Mouse (Mus musculus) liver, embryonic 14.5 days (tissue): ENCODE results near the gene Aldh2. TPM values are rescaled to one million over a fixed set of nuclear protein-coding genes. Genes with fewer than 3 reads are reported as not detected.

ENCODE experiments used
- ATAC-seq: fragments of 200-750 bp; cut with Nextera tagmentation; 2 replicates; pipeline ENCODE4 v1.8.0; 2017; ENCODE audit warnings: moderate number of reproducible peaks, mild to moderate bottlenecking, moderate library complexity; ENCODE audit not compliant: insufficient read depth
- DNase-seq, 3 experiments: peaks; one replicate each; pipeline ENCODE4 v3.0.0-alpha.2; 2012 to 2013; ENCODE audit warnings: low read depth in 3 of 3, low spot score in 3 of 3
- H3K27ac ChIP-seq: fragments of 300-500 bp; sonication (generic); 2 replicates; pipeline ENCODE4 v1.5.1; 2014; ENCODE audit warnings: moderate library complexity, mild to moderate bottlenecking, control low read depth, inconsistent platforms
- H3K27me3 ChIP-seq: fragments of 300-500 bp; sonication (generic); 2 replicates; pipeline ENCODE4 v1.6.1; 2014; ENCODE audit warnings: mild to moderate bottlenecking, low read length, moderate library complexity; ENCODE audit not compliant: control insufficient read depth, insufficient read depth
- H3K36me3 ChIP-seq: fragments of 300-500 bp; sonication (generic); replicated peaks from 2 replicates; pipeline ENCODE4 v1.6.1; 2014; ENCODE audit warnings: low read depth; ENCODE audit not compliant: control insufficient read depth, insufficient read depth
- H3K4me1 ChIP-seq, 2 experiments: fragments of 200-500 bp in 1 of 2; fragments of 300-500 bp in 1 of 2; sonication (generic) in 1 of 2; replicated peaks; 2 replicates each; pipeline ENCODE4 v1.6.1; 2012 to 2014; ENCODE audit warnings: antibody characterized with exemption in 1 of 2, inconsistent platforms in 1 of 2, low read length in 1 of 2; ENCODE audit not compliant: control insufficient read depth in 2 of 2, insufficient read depth in 2 of 2
- H3K4me2 ChIP-seq: fragments of 300-500 bp; sonication (generic); 2 replicates; pipeline ENCODE4 v1.6.1; 2014; ENCODE audit warnings: low read depth, mild to moderate bottlenecking, control low read depth, moderate library complexity
- H3K4me3 ChIP-seq, 2 experiments: fragments of 200-500 bp in 1 of 2; fragments of 300-500 bp in 1 of 2; sonication (generic) in 1 of 2; 2 replicates each; pipeline ENCODE4 v1.5.1; 2012 to 2014; ENCODE audit warnings: low read depth in 2 of 2, low read length in 2 of 2, mild to moderate bottlenecking in 2 of 2, control low read depth in 1 of 2, inconsistent platforms in 1 of 2, moderate library complexity in 1 of 2; ENCODE audit not compliant: insufficient read depth in 1 of 2
- H3K9ac ChIP-seq: fragments of 300-500 bp; sonication (generic); replicated peaks from 2 replicates; pipeline ENCODE4 v1.6.1; 2014; ENCODE audit warnings: mild to moderate bottlenecking, control low read depth, moderate library complexity
- H3K9me3 ChIP-seq: fragments of 300-500 bp; sonication (generic); 2 replicates; pipeline ENCODE4 v1.6.1; 2016; ENCODE audit warnings: low read length, mixed read lengths; ENCODE audit not compliant: control insufficient read depth
- CTCF ChIP-seq: IDR thresholded peaks from 2 replicates; pipeline ENCODE4 v1.5.1; 2016; ENCODE audit warnings: antibody characterized with exemption, low read depth, control low read depth
- EP300 ChIP-seq: IDR thresholded peaks from 2 replicates; pipeline ENCODE4 v1.6.1; 2016; ENCODE audit warnings: antibody characterized with exemption, low read depth
- WGBS: fragments of 180-500 bp; shearing (Covaris S2); extraction: QIAGEN DNeasy Blood & Tissue Kit; methylation state at CpG from one replicate; pipeline ENCODE4 v1.1.7; 2014; ENCODE audit not compliant: insufficient replicate concordance; 5-methylcytosine and 5-hydroxymethylcytosine counted together
- polyA plus RNA-seq, 2 experiments: library from polyadenylated mRNA; depleted of rRNA in 1 of 2; stranded (reverse) in 1 of 2; unstranded in 1 of 2; fragments of >200 nt; fragmentation: Nextera tagmentation in 1 of 2; extraction: Ambion mirVana in 1 of 2; gene quantifications; 2 replicates each; pipeline versions ENCODE4 v1.2.1 to v1.2.3; 2012 to 2014

The Aldh2 gene
- polyA plus RNA-seq, 2 experiments = 48.1 to 157 TPM

DNA sequence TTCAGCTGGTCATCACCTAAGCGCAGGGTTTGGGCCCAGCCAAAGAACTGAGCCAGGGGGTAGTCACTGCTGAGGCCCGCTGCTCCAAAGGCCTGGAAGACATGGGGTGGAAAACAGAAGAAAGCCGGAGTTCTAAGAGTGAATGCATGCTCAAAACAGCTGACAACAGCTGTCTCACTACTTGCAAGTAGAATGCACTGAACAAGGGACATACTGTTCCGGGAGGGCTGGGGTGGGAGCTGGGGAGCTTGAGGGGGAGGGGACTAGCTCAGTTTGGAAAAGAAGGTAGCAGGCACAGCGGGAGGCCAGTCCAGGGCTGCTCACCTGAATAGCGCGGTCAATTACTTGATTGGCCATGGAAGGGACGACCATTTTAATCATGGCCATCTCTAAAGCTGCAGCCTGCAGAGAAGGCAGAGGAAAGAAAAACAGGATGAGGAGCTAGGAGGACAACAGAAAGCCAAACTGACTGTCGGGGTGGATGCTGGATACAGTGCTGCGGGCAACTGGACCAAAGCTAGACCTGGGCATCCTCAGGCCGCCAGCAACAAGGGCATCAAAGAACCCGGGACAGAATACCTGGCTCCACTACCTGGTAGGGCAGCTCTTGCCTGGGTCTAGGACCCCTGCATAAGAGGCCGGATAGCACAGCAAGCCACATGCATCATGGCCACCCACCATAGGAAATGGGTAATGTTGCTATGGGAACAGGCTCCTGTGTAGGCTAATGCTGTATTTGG is 5.4 kb upstream of the Aldh2 start:
- no peak overlapping the region for H3K27ac ChIP-seq
- DNase-seq (no peak), ATAC-seq (no peak)
- WGBS = 74% methylated on average over 13 of the region's 13 CpGs
- H3K36me3 ChIP-seq = no peaks in the 10 kb centered on the region
- no peak overlapping the region for H3K4me3 ChIP-seq
- H3K4me1 ChIP-seq = peaks cover 15 to 23% of the 10 kb centered on the region in 2 experiments
- H3K27me3 ChIP-seq = no peaks in the 10 kb centered on the region
- no peak overlapping the region for H3K4me2 ChIP-seq
- TF ChIP-seq CTCF (no peak), EP300 (no peak)
- no peaks in the 10 kb centered on the region for H3K9me3 ChIP-seq
- no peak overlapping the region for H3K9ac ChIP-seq

DNA sequence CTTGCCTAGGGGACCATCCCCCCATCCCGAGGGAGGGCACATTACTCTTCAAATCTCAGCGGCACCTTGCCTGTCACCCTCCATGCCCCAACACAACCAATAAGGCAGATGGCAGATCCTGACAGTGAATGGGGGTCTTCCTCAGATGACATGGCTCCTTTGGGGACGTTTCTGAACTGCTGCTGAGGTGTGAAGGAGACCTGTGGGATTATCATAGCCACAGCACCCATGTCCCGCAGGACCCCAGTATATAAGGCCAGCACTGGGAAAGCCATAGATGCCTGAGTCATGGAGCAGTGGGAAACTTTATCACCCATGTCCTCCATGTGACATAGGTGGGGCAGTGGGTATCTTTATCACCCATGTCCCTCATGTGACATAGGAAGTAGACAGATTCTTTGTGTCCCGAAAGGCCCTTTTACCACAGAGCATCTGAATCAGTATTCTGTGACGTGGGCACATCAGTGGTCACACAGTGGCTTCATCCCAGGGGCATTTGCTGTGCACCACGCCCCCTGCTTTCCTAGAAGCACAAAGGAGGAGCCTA is 4.4 kb upstream of the Aldh2 start:
- H3K36me3 ChIP-seq = no peaks in the 10 kb centered on the region
- H3K4me2 ChIP-seq = no peak overlapping the region
- H3K4me1 ChIP-seq = peaks cover 15 to 25% of the 10 kb centered on the region in 2 experiments
- ATAC-seq (no peak), DNase-seq (no peak)
- H3K4me3 ChIP-seq = no peak overlapping the region
- H3K27me3 ChIP-seq = no peaks in the 10 kb centered on the region
- H3K9me3 ChIP-seq = no peaks in the 10 kb centered on the region
- H3K27ac ChIP-seq = no peak overlapping the region
- WGBS = 46% methylated on average over 7 of the region's 7 CpGs
- TF ChIP-seq CTCF (no peak), EP300 (no peak)
- no peak overlapping the region for H3K9ac ChIP-seq

DNA sequence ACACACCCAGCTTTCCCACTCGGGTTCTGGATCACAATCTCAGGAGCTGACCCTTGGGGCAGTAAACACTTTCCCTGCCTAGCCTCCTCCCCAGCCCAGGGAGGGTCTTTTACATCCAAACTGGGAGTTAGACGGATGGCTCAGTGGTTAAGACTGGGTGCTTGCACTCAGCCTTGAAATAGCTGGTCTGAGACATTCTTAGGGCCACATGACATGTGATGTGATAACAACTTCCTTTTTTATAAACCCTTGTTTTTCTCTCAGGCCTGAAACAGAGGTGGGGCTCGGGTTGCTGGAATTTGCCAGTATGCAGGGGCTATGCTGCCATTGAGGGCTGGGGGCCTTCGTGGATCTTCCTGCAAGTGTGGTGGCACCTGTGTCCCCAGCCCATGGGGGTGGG is 3.7 kb upstream of the Aldh2 start:
- H3K27ac ChIP-seq = no peak overlapping the region
- H3K9me3 ChIP-seq = no peaks in the 10 kb centered on the region
- no peaks in the 10 kb centered on the region for H3K27me3 ChIP-seq
- no peaks in the 10 kb centered on the region for H3K36me3 ChIP-seq
- 36% methylated on average over 4 of the region's 4 CpGs for WGBS
- H3K4me2 ChIP-seq = no peak overlapping the region
- no peak for ATAC-seq
- TF ChIP-seq CTCF = no peak
- no peak for TF ChIP-seq EP300
- no peak for DNase-seq
- no peak overlapping the region for H3K4me3 ChIP-seq
- no peak overlapping the region for H3K9ac ChIP-seq
- H3K4me1 ChIP-seq = peaks cover 15 to 31% of the 10 kb centered on the region in 2 experiments

DNA sequence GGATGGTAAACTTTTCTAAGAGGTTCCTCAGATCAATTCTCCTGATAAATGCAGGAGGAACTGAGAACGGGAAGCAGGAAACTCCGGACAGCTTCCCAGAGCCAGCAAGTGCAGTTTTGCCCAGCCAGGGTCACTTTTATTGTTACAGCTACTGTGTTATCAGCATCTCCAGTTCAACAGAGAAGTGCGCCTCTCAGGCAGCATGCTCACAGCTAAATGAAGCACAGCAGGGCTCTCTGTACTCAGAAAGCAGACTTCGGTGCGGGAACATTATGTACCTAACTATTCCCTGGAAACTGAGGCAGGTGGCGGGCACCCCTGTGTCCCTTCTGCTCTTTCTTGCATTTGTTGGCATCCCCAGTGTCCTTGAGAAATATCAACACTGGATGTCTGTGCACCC is 2.6 kb upstream of the Aldh2 start:
- Histone ChIP-seq H3K36me3 (no peaks in the 10 kb centered on the region), H3K27me3 (no peaks in the 10 kb centered on the region), H3K9ac (no peak overlapping the region), H3K4me1 (peaks cover 15 to 35% of the 10 kb centered on the region in 2 experiments), H3K9me3 (no peaks in the 10 kb centered on the region), H3K4me2 (no peak overlapping the region), H3K27ac (no peak overlapping the region), H3K4me3 (no peak overlapping the region)
- 41% methylated on average over 6 of the region's 6 CpGs for WGBS
- no peak for TF ChIP-seq CTCF
- no peak for ATAC-seq
- DNase-seq = no peak

DNA sequence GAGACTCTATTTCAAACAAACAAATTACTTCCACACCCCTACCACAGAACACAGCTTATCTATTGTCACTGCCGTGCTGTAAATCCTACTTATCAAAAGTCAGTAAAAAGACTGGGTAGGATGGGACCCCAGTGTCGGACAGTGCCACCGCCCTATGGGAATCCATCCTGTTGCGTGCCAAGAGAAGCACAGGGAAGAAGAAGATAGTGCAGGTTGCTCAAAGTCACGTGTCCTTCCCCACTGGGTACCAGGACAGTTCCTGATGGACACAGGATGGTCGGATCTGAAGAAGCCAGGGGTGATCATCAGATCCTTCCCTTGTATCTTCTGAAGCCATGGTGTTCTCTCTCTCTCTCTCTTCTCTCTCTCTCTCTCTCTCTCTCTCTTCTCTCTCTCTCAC is 2.1 kb upstream of the Aldh2 start:
- Histone ChIP-seq H3K4me1 (peaks cover 15 to 38% of the 10 kb centered on the region in 2 experiments), H3K4me3 (no peak overlapping the region), H3K36me3 (no peaks in the 10 kb centered on the region), H3K4me2 (no peak overlapping the region), H3K9ac (no peak overlapping the region), H3K9me3 (no peaks in the 10 kb centered on the region), H3K27ac (no peak overlapping the region), H3K27me3 (no peaks in the 10 kb centered on the region)
- WGBS = 30% methylated on average over 6 of the region's 6 CpGs
- ATAC-seq (no peak), DNase-seq (no peak)
- TF ChIP-seq EP300 (no peak), CTCF (no peak)
